Mouse (Mus musculus): ENCODE results near the gene Nckap5l. TPM values are rescaled to one million over a fixed set of nuclear protein-coding genes. Genes with fewer than 3 reads are reported as not detected.
A peak's percentile ranks its signal among the peaks of the same experiment; 100 is the strongest.

Gene Nckap5l
- polyA plus RNA-seq, 1 experiment from 2014 or later: 7.9 TPM

DNA sequence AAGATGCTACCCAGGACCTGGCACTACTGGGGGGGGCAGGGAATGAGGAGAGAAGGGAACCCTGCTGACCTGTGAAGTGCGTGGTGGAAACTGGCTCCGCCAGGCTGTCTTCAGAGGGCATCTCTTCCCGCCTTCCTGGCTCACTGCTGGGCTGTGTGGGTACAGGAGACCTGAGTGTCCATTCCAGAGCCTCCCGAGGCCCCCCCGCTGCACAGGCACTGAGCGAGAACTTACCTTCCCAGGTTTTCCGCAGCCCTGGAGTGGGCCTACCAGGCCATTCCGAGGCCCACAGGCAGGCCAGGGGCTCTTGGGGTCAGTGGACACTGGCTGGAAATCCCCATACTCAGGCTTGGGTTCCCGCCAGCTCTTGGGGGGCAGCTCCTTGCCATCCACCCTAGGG, 33.7 kb downstream of the Nckap5l start:
- H3K27ac ChIP-seq (ENCODE audit: low read length): no peak overlapping the region
- ATAC-seq (replicated peaks; ENCODE audit: extremely low read depth, insufficient read depth, low FRiP score): no peak
- no peaks in the 10 kb centered on the region for H3K9me3 ChIP-seq (replicated peaks; ENCODE audit: control insufficient read depth, low read length)
- H3K27me3 ChIP-seq (ENCODE audit: control insufficient read depth, insufficient read depth, low read length): no peaks in the 10 kb centered on the region
- H3K4me3 ChIP-seq (ENCODE audit: low read length): no peak overlapping the region
- WGBS: 89% methylated on average over 9 of the region's 9 CpGs
- peaks cover 29% of the 10 kb centered on the region for H3K36me3 ChIP-seq (ENCODE audit: control insufficient read depth, insufficient read depth)
- no peak overlapping the region for H3K4me2 ChIP-seq (ENCODE audit: low read depth, low read length)
- H3K4me1 ChIP-seq (ENCODE audit: control insufficient read depth, insufficient read depth, low read length): peaks cover 12% of the 10 kb centered on the region
- H3K9ac ChIP-seq (ENCODE audit: low read length): no peak overlapping the region

DNA sequence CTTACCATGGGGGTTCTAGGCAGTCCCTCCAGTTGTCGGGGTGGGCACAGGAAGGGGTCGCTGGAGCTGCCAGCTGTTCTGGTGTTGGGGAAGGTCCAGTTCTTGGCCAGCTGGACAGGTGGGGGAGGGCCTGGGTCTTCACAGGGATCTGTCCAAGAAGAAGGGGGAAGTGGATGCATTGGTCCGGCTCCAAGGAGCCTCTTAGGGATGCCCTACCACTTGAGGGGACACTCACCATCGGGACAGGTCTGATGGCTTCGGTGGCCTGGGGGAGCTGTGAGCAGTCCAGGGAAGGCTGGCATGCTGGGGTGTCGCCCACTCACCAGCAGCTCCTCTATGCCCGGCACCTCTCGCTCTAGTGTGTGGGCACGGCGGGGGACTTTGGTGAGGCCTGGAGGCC, 34.4 kb downstream of the Nckap5l start:
- Histone ChIP-seq H3K27ac (ENCODE audit: low read length) (no peak overlapping the region), H3K4me2 (ENCODE audit: low read depth, low read length) (no peak overlapping the region), H3K36me3 (ENCODE audit: control insufficient read depth, insufficient read depth) (peaks cover 25% of the 10 kb centered on the region), H3K27me3 (ENCODE audit: control insufficient read depth, insufficient read depth, low read length) (no peaks in the 10 kb centered on the region), H3K9me3 (replicated peaks; ENCODE audit: control insufficient read depth, low read length) (no peaks in the 10 kb centered on the region), H3K9ac (ENCODE audit: low read length) (no peak overlapping the region), H3K4me1 (ENCODE audit: control insufficient read depth, insufficient read depth, low read length) (peaks cover 12% of the 10 kb centered on the region), H3K4me3 (ENCODE audit: low read length) (no peak overlapping the region)
- ATAC-seq (replicated peaks; ENCODE audit: extremely low read depth, insufficient read depth, low FRiP score): no peak
- WGBS: 95% methylated on average over 10 of the region's 10 CpGs

DNA sequence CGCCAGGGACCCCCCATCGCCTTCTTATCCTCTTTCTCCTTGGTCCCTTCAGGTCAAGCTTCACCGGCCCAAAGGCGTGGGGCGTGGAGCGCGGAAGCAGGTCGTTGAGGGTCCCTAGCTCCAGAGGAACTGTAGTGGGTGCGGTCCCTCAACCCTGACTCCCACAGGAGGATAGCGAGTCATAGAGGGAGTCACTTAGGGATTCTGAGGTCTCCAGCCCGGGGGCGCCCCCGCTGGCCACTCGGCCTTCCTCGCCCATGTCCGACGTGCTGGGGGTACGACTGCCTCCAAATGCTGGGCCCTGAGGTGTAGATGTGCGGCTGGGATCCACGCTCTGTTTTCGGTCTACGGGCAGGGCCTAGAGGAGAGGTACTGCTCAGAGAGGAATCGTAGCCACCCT, 35.0 kb downstream of the Nckap5l start:
- Histone ChIP-seq H3K36me3 (ENCODE audit: control insufficient read depth, insufficient read depth) (peaks cover 22% of the 10 kb centered on the region), H3K4me3 (ENCODE audit: low read length) (no peak overlapping the region), H3K27ac (ENCODE audit: low read length) (no peak overlapping the region), H3K9ac (ENCODE audit: low read length) (no peak overlapping the region), H3K4me1 (ENCODE audit: control insufficient read depth, insufficient read depth, low read length) (peaks cover 18% of the 10 kb centered on the region), H3K27me3 (ENCODE audit: control insufficient read depth, insufficient read depth, low read length) (no peaks in the 10 kb centered on the region), H3K4me2 (ENCODE audit: low read depth, low read length) (no peak overlapping the region), H3K9me3 (replicated peaks; ENCODE audit: control insufficient read depth, low read length) (no peaks in the 10 kb centered on the region)
- 88% methylated on average over 23 of the region's 23 CpGs for WGBS
- no peak for ATAC-seq (replicated peaks; ENCODE audit: extremely low read depth, insufficient read depth, low FRiP score)

DNA sequence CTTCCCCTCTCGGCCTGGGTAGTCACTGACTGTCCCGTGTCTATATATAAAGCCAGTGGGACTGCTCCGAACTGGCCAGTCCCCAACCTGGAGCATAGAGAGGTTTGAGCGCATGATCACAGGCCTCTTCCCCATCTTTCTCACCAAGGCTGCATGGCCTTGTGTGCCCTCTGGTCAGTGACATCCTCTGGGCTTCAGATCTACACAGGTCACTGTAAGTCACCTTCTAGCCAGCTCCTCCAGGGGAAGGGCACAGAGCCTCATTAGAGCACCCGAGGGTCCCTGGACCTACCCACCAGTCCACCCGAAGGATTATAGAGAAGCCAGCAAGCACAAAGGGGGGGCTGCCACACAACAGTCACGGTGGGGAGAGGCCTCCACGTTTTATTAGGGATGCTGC, 35.9 kb downstream of the Nckap5l start:
- Histone ChIP-seq H3K9me3 (replicated peaks; ENCODE audit: control insufficient read depth, low read length) (no peaks in the 10 kb centered on the region), H3K4me1 (ENCODE audit: control insufficient read depth, insufficient read depth, low read length) (peaks cover 23% of the 10 kb centered on the region), H3K4me3 (ENCODE audit: low read length) (no peak overlapping the region), H3K9ac (ENCODE audit: low read length) (no peak overlapping the region), H3K27me3 (ENCODE audit: control insufficient read depth, insufficient read depth, low read length) (no peaks in the 10 kb centered on the region), H3K36me3 (ENCODE audit: control insufficient read depth, insufficient read depth) (peaks cover 15% of the 10 kb centered on the region), H3K4me2 (ENCODE audit: low read depth, low read length) (no peak overlapping the region), H3K27ac (ENCODE audit: low read length) (peak overlapping the region; percentile 91)
- WGBS: 66% methylated on average over 8 of the region's 8 CpGs
- ATAC-seq (replicated peaks; ENCODE audit: extremely low read depth, insufficient read depth, low FRiP score): no peak

GRCm38 (mm10) chr15:99421152-99421551, 36.4 kb downstream of the Nckap5l start:
- Histone ChIP-seq H3K4me3 (ENCODE audit: low read length) (no peak overlapping the region), H3K9me3 (replicated peaks; ENCODE audit: control insufficient read depth, low read length) (no peaks in the 10 kb centered on the region), H3K27ac (ENCODE audit: low read length) (peak overlapping the region; percentile 91), H3K4me2 (ENCODE audit: low read depth, low read length) (peak overlapping the region; percentile 47), H3K27me3 (ENCODE audit: control insufficient read depth, insufficient read depth, low read length) (no peaks in the 10 kb centered on the region), H3K4me1 (ENCODE audit: control insufficient read depth, insufficient read depth, low read length) (peaks cover 23% of the 10 kb centered on the region), H3K36me3 (ENCODE audit: control insufficient read depth, insufficient read depth) (peaks cover 11% of the 10 kb centered on the region), H3K9ac (ENCODE audit: low read length) (no peak overlapping the region)
- WGBS: 61% methylated on average over 9 of the region's 9 CpGs
- no peak for ATAC-seq (replicated peaks; ENCODE audit: extremely low read depth, insufficient read depth, low FRiP score)

- Histone ChIP-seq H3K4me1 (ENCODE audit: control insufficient read depth, insufficient read depth, low read length) (peaks cover 23% of the 10 kb centered on the region), H3K9me3 (replicated peaks; ENCODE audit: control insufficient read depth, low read length) (no peaks in the 10 kb centered on the region), H3K27me3 (ENCODE audit: control insufficient read depth, insufficient read depth, low read length) (no peaks in the 10 kb centered on the region), H3K9ac (ENCODE audit: low read length) (peak overlapping the region; percentile 32; the same call in 1 of the 2 replicates), H3K27ac (ENCODE audit: low read length) (peak overlapping the region; percentile 91), H3K4me2 (ENCODE audit: low read depth, low read length) (peak overlapping the region; percentile 47), H3K36me3 (ENCODE audit: control insufficient read depth, insufficient read depth) (0 out of 2 replicates have a peak, but pooled peaks cover 7% of the 10 kb centered on the region), H3K4me3 (ENCODE audit: low read length) (no peak overlapping the region; the same call in 1 of the 2 replicates)
- 18% methylated on average over 12 of the region's 12 CpGs for WGBS
- ATAC-seq (replicated peaks; ENCODE audit: extremely low read depth, insufficient read depth, low FRiP score): peak; percentile 59
These were observed 37.0 kb downstream of the Nckap5l start for GRCm38 (mm10) chr15:99420521-99421014.

DNA sequence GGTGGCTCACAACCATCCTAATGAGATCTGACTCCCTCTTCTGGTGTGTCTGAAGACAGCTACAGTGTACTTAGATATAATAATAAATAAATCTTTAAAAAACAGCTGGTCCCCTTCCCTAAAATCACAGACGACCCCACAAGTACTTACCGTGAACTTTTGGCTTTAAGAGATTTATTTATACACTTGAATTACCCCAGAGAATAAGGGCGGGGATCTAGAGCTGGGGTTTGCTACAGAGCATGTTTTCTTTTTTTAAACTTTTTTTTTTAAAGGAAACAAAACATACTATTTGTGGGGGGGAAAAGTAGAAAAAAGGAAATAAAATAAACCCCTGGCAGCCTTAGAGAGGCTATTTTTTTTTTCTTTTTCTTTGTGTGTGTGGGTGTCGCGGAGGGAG, 37.4 kb downstream of the Nckap5l start:
- 35% methylated on average over 5 of the region's 5 CpGs for WGBS
- peak overlapping the region; percentile 47 for H3K4me2 ChIP-seq (ENCODE audit: low read depth, low read length)
- no peaks in the 10 kb centered on the region for H3K9me3 ChIP-seq (replicated peaks; ENCODE audit: control insufficient read depth, low read length)
- no peaks in the 10 kb centered on the region for H3K27me3 ChIP-seq (ENCODE audit: control insufficient read depth, insufficient read depth, low read length)
- 0 out of 2 replicates have a peak overlapping the region, but pooled peaks have one; percentile 32 for H3K9ac ChIP-seq (ENCODE audit: low read length)
- H3K36me3 ChIP-seq (ENCODE audit: control insufficient read depth, insufficient read depth): 0 out of 2 replicates have a peak, but pooled peaks cover 4% of the 10 kb centered on the region
- no peak overlapping the region; the same call in 1 of the 2 replicates for H3K4me3 ChIP-seq (ENCODE audit: low read length)
- no peak for ATAC-seq (replicated peaks; ENCODE audit: extremely low read depth, insufficient read depth, low FRiP score)
- peaks cover 23% of the 10 kb centered on the region for H3K4me1 ChIP-seq (ENCODE audit: control insufficient read depth, insufficient read depth, low read length)
- peak overlapping the region; percentile 91 for H3K27ac ChIP-seq (ENCODE audit: low read length)

- Histone ChIP-seq H3K4me1 (ENCODE audit: control insufficient read depth, insufficient read depth, low read length) (peaks cover 23% of the 10 kb centered on the region), H3K36me3 (ENCODE audit: control insufficient read depth, insufficient read depth) (0 out of 2 replicates have a peak, but pooled peaks cover under 1% of the 10 kb centered on the region), H3K4me2 (ENCODE audit: low read depth, low read length) (peak overlapping the region; percentile 15), H3K4me3 (ENCODE audit: low read length) (no peak overlapping the region), H3K9ac (ENCODE audit: low read length) (peak overlapping the region; percentile 40), H3K9me3 (replicated peaks; ENCODE audit: control insufficient read depth, low read length) (no peaks in the 10 kb centered on the region), H3K27ac (ENCODE audit: low read length) (peak overlapping the region; percentile 52), H3K27me3 (ENCODE audit: control insufficient read depth, insufficient read depth, low read length) (no peaks in the 10 kb centered on the region)
- 16% methylated on average over 17 of the region's 17 CpGs for WGBS
- ATAC-seq (replicated peaks; ENCODE audit: extremely low read depth, insufficient read depth, low FRiP score): peak; percentile 29; the same call in 1 of the 2 replicates
These were observed 39.8 kb downstream of the Nckap5l start for GRCm38 (mm10) chr15:99417692-99418271.

DNA sequence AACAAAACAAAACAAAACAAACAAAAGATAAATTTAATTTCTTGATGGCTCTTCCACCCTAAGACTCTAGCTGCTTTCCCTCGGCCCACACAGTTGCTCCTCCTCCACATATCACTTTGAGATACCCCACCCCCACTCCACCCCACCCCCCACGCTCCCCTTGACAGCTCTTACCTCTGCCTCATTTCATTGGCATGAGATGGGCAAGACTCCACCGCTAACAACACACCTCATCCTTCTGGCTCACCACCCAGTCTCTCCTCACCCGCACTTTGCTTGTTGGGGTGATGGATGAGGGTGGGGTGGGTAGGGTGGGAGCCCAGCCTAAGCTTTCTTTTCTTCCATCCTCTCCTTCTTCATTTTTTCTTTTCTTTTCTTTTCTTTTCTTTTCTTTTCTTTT, 40.6 kb downstream of the Nckap5l start:
- Histone ChIP-seq H3K4me3 (ENCODE audit: low read length) (no peak overlapping the region), H3K27me3 (ENCODE audit: control insufficient read depth, insufficient read depth, low read length) (no peaks in the 10 kb centered on the region), H3K4me2 (ENCODE audit: low read depth, low read length) (peak overlapping the region; percentile 32), H3K4me1 (ENCODE audit: control insufficient read depth, insufficient read depth, low read length) (peaks cover 23% of the 10 kb centered on the region), H3K9me3 (replicated peaks; ENCODE audit: control insufficient read depth, low read length) (no peaks in the 10 kb centered on the region), H3K9ac (ENCODE audit: low read length) (peak overlapping the region; percentile 54), H3K36me3 (ENCODE audit: control insufficient read depth, insufficient read depth) (no peaks in the 10 kb centered on the region), H3K27ac (ENCODE audit: low read length) (no peak overlapping the region)
- no peak for ATAC-seq (replicated peaks; ENCODE audit: extremely low read depth, insufficient read depth, low FRiP score)
- 20% methylated on average over 4 of the region's 4 CpGs for WGBS

All from heart, embryonic 16.5 days (tissue).